Mouse (Mus musculus) heart, postnatal 10 days (tissue): ENCODE results near the gene Lipt1. TPM values are rescaled to one million over a fixed set of nuclear protein-coding genes. Genes with fewer than 3 reads are reported as not detected.

Experiments used
- DNase-seq, 2 experiments: peaks; one replicate each; pipeline ENCODE4 v3.0.0; 2021
- intact Hi-C: fragments of 180-260 bp; cut with DNase I; formaldehyde crosslinking; loops from one replicate; pipeline ENCODE4 v1.15.1; 2025
- total RNA-seq, 2 experiments: library from RNA; stranded (reverse); gene quantifications; 2 replicates each; pipeline ENCODE4 v1.2.3; 2021

Lipt1 gene
- 10 to 100 TPM in 1 of 2 experiments, 1 to 10 TPM in 1; 8.7 to 10.7 TPM for total RNA-seq

GRCm38 (mm10) chr1:37871704-37872103 is at the start of gene Lipt1:
Gene Lipt1 (plus strand): TSS chr1:37871738.
- intact Hi-C loops: no loop called here
- peak in 1 of 2 experiments; percentile 65 for DNase-seq

- no peak for DNase-seq
- intact Hi-C loops: no loop called here
Observed at GRCm38 (mm10) chr1:37831681-37832080, 39.9 kb upstream of the Lipt1 start.

GRCm38 (mm10) chr1:37846878-37847277 is 24.7 kb upstream of the Lipt1 start:
- no peak for DNase-seq
- intact Hi-C loops: no loop called here

- DNase-seq: no peak
- intact Hi-C loops: no loop called here
Observed at GRCm38 (mm10) chr1:37850696-37851095, 20.8 kb upstream of the Lipt1 start.

GRCm38 (mm10) chr1:37864511-37865400 is 6.8 kb upstream of the Lipt1 start:
- peak; percentile 99 to 100 for DNase-seq
- intact Hi-C loops: loop anchor here (2.0 to 5.0 kb wide), 2 partner anchors 26 to 432 kb away; partner anchors contain the start of genes Coa5, Mitd1, Mrpl30 and Unc50

GRCm38 (mm10) chr1:37865401-37866215 is 5.9 kb upstream of the Lipt1 start:
- intact Hi-C loops: loop anchor here (2.0 kb wide), 1 partner anchor 25 kb away; the partner anchor contains the start of genes Mitd1 and Mrpl30
- peak in 1 of 2 experiments; percentile 27 for DNase-seq

- no peak for DNase-seq
- intact Hi-C loops: no loop called here
Observed at GRCm38 (mm10) chr1:37866286-37866685, 5.3 kb upstream of the Lipt1 start, which contains the start of gene Tsga10. Gene Tsga10 (minus strand): TSS chr1:37866429.

GRCm38 (mm10) chr1:37867056-37867455 is 4.5 kb upstream of the Lipt1 start:
- peak; percentile 26 to 56 for DNase-seq
- intact Hi-C loops: loop anchor here (1.0 kb wide), 1 partner anchor 189 kb away; no protein-coding TSS in a partner anchor

- intact Hi-C loops: loop anchor here (1.0 kb wide), 1 partner anchor 190 kb away; no protein-coding TSS in a partner anchor
- no peak for DNase-seq
Observed at GRCm38 (mm10) chr1:37867684-37868322, 3.7 kb upstream of the Lipt1 start.

GRCm38 (mm10) chr1:37868640-37869039 is 2.9 kb upstream of the Lipt1 start:
- DNase-seq: no peak
- intact Hi-C loops: no loop called here

- intact Hi-C loops: no loop called here
Observed at GRCm38 (mm10) chr1:37869362-37869761, 2.2 kb upstream of the Lipt1 start.

GRCm38 (mm10) chr1:37872131-37873067 is 861 bp downstream of the Lipt1 start:
- DNase-seq: peak; percentile 80 to 86
- intact Hi-C loops: no loop called here

More at GRCm38 (mm10) chr1:37869362-37869761, 2.2 kb upstream of the Lipt1 start:
- DNase-seq: no peak

GRCm38 (mm10) chr1:37873157-37873556 is 1.6 kb downstream of the Lipt1 start:
- no peak for DNase-seq
- intact Hi-C loops: no loop called here

GRCm38 (mm10) chr1:37877736-37878460 is 6.4 kb downstream of the Lipt1 start:
- no peak for DNase-seq
- intact Hi-C loops: no loop called here

GRCm38 (mm10) chr1:37883411-37883810 is 11.9 kb downstream of the Lipt1 start:
- DNase-seq: no peak

GRCm38 (mm10) chr1:37884451-37884850 is 12.9 kb downstream of the Lipt1 start:
- intact Hi-C loops: no loop called here
- DNase-seq: no peak

More at GRCm38 (mm10) chr1:37883411-37883810, 11.9 kb downstream of the Lipt1 start:
- intact Hi-C loops: no loop called here

GRCm38 (mm10) chr1:37889206-37889605 is 17.7 kb downstream of the Lipt1 start:
- intact Hi-C loops: no loop called here
- no peak for DNase-seq

- intact Hi-C loops: loop anchor here (2.0 to 5.0 kb wide), 3 partner anchors 25 to 237 kb away; partner anchors contain the start of genes Eif5b, Rev1 and Txndc9
- peak; percentile 95 for DNase-seq
Observed at GRCm38 (mm10) chr1:37890025-37890652, 18.6 kb downstream of the Lipt1 start, which contains the start of the genes Mitd1 and Mrpl30. Gene Mitd1 (minus strand): TSS chr1:37890411. Gene Mrpl30 (plus strand): TSS chr1:37890477.
